Mouse (Mus musculus) G1E (cell line): ENCODE data around the gene Gm11992. TPM values are rescaled to one million over a fixed set of nuclear protein-coding genes. Genes with fewer than 3 reads are reported as not detected.

Experiments used
- ATAC-seq: 2 replicates; pipeline ENCODE4 v1.8.0; 2016; ENCODE audit warnings: mild to moderate bottlenecking; ENCODE audit not compliant: insufficient number of reproducible peaks, poor library complexity, low FRiP score, severe bottlenecking; ENCODE audit errors: extremely low read depth
- DNase-seq: peaks from one replicate; pipeline ENCODE4 v3.0.0; 2012; ENCODE audit warnings: low spot score
- H3K27me3 ChIP-seq: 2 replicates; pipeline ENCODE4 v1.6.1; 2012; ENCODE audit warnings: mild to moderate bottlenecking, low read length, inconsistent platforms; ENCODE audit not compliant: insufficient read depth
- H3K36me3 ChIP-seq: replicated peaks from 2 replicates; pipeline ENCODE3; 2012; ENCODE audit warnings: mild to moderate bottlenecking, inconsistent platforms
- H3K4me1 ChIP-seq: 2 replicates; pipeline ENCODE4 v1.6.1; 2012; ENCODE audit warnings: low read depth, low read length, inconsistent platforms, mixed read lengths; ENCODE audit not compliant: insufficient read depth
- H3K4me3 ChIP-seq: 2 replicates; pipeline ENCODE4 v1.5.1; 2012; ENCODE audit warnings: low read depth, mild to moderate bottlenecking, inconsistent platforms, low read length, moderate library complexity, mixed read lengths
- H3K9me3 ChIP-seq: replicated peaks from 2 replicates; pipeline ENCODE4 v1.6.1; 2012; ENCODE audit warnings: inconsistent platforms
- CTCF ChIP-seq: IDR thresholded peaks from 2 replicates; pipeline ENCODE4 v1.5.1; 2012; ENCODE audit warnings: low read depth, low read length, inconsistent platforms, mixed read lengths
- GATA1 ChIP-seq: IDR thresholded peaks from 2 replicates; pipeline ENCODE4 v1.6.1; 2012; ENCODE audit warnings: borderline replicate concordance, low read length, inconsistent platforms, mixed read lengths
- GATA2 ChIP-seq: IDR thresholded peaks from 2 replicates; pipeline ENCODE4 v1.6.1; 2012; ENCODE audit warnings: low read depth, low read length, inconsistent platforms, borderline replicate concordance
- POLR2AphosphoS5 ChIP-seq: IDR thresholded peaks from 2 replicates; pipeline ENCODE4 v1.6.1; 2012; ENCODE audit warnings: low read depth, low read length, inconsistent platforms; ENCODE audit not compliant: insufficient replicate concordance
- TAL1 ChIP-seq: conservative IDR thresholded peaks from 2 replicates; pipeline ENCODE4 v1.6.1; 2012; ENCODE audit warnings: low read depth, low read length, inconsistent platforms, mixed read lengths
- polyA plus RNA-seq: library from polyadenylated mRNA; stranded (reverse); fragments of >175 nt; gene quantifications from 2 replicates; pipeline ENCODE4 v1.2.3, GENCODE M21; 2012
- total RNA-seq, 2 experiments: library from RNA; stranded (forward) in 1 of 2; stranded (reverse) in 1 of 2; fragments of 200-1000 nt in 1 of 2; fragments of >200 nt in 1 of 2; fragmentation: Nextera tagmentation in 1 of 2; gene quantifications; 2 replicates each; pipeline ENCODE4 v1.2.3; 2014 to 2017

The Gm11992 gene
- total and polyA plus RNA-seq, 3 experiments, result 0.30 to 2.6 (median 2.0) TPM

- DNase-seq (no peak), ATAC-seq (no peak)
- Histone ChIP-seq H3K36me3 (no peaks in the 10 kb centered on the region), H3K4me3 (no peak overlapping the region), H3K9me3 (no peaks in the 10 kb centered on the region), H3K4me1 (no peaks in the 10 kb centered on the region), H3K27me3 (peaks cover 9% of the 10 kb centered on the region; the same call in 1 of the 2 replicates)
- no peak for TF ChIP-seq TAL1
- TF ChIP-seq GATA2, result no peak
- TF ChIP-seq CTCF, result no peak
- no peak for TF ChIP-seq POLR2AphosphoS5
- no peak for TF ChIP-seq GATA1
Observed at GRCm38 (mm10) chr11:9076444-9076843, 28.1 kb downstream of the Gm11992 start.

- peak; percentile 71 for DNase-seq
- H3K4me1 ChIP-seq, result peaks cover 60% of the 10 kb centered on the region
- no peaks in the 10 kb centered on the region for H3K27me3 ChIP-seq
- peak; percentile 88 for ATAC-seq
- H3K4me3 ChIP-seq, result peak overlapping the region; percentile 15; the same call in 1 of the 2 replicates
- H3K36me3 ChIP-seq, result no peaks in the 10 kb centered on the region
- TF ChIP-seq TAL1, result peak; percentile 98
- TF ChIP-seq POLR2AphosphoS5, result no peak
- no peaks in the 10 kb centered on the region for H3K9me3 ChIP-seq
Observed at GRCm38 (mm10) chr11:9113189-9113588, 64.8 kb downstream of the Gm11992 start.

DNA sequence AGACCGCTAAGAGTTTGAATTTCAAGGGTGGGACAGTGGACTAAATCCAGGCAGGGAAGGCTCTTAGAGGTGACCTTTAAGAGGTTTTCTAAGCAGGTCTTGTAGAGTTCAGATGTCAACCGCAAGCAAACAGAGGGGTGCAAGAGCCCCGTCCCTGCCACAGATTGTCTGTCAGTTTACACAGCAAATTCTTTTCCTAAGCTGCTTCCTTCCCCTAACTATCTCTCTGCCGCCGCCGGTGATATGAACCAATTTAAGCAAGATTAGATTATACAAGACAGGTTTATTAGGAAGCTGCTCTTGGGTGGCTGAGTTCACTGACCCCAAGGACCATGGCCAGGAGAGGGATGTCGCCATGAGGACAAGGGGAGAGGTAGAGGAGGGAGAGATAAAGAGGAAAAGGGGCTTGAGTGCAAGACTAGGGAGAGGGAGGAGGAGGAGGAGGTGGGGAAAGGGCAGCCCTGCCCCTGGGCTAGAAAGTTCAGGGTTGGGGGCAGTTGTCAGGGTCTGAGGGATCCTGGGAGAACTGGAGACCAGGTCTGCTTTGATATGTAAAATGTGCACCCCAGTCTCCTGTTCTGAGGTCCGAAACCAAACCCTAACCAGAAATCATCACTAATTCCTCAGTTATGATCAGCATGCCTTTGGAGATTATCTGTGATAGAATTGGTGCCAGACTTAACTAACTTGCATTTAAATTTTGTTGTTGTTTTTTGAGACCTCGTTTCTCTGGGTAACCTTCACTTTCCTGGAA, 67.2 kb downstream of the Gm11992 start:
- no peak for DNase-seq
- peaks cover 1% of the 10 kb centered on the region for H3K36me3 ChIP-seq
- TF ChIP-seq CTCF (no peak), POLR2AphosphoS5 (no peak), TAL1 (no peak), GATA2 (no peak), GATA1 (no peak)
- peak overlapping the region; percentile 51; the same call in 1 of the 2 replicates for H3K4me3 ChIP-seq
- H3K9me3 ChIP-seq, result no peaks in the 10 kb centered on the region
- H3K4me1 ChIP-seq, result peaks cover 79% of the 10 kb centered on the region
- no peak for ATAC-seq
- peaks cover 11% of the 10 kb centered on the region; the same call in 1 of the 2 replicates for H3K27me3 ChIP-seq

DNA sequence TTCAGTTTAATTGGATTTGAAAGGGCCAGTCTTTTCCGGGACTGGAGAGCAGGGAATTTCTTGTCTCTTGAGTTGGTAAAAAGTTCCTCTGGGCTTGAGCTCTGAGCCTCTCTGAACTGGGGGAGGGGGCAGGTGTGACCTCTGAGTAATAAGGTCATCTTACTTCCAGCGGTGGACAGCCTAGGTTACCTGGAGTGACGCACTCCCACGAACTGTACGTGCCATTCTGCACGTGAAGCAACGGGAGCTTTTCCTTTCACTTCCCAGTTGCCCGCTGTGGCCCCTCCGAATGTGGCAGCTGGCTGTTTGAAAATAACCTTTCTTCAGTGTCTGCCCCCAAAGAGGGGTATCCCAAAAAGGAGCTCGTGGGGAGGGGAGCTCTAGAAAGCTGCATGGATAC, 67.7 kb downstream of the Gm11992 start:
- H3K4me3 ChIP-seq, result peak overlapping the region; percentile 64; the same call in 1 of the 2 replicates
- peaks cover 3% of the 10 kb centered on the region for H3K36me3 ChIP-seq
- ATAC-seq, result no peak
- peaks cover 82% of the 10 kb centered on the region for H3K4me1 ChIP-seq
- no peak for DNase-seq
- H3K9me3 ChIP-seq, result no peaks in the 10 kb centered on the region
- TF ChIP-seq GATA2 (no peak), POLR2AphosphoS5 (no peak), GATA1 (no peak), TAL1 (no peak), CTCF (no peak)
- peaks cover 14% of the 10 kb centered on the region; the same call in 1 of the 2 replicates for H3K27me3 ChIP-seq

DNA sequence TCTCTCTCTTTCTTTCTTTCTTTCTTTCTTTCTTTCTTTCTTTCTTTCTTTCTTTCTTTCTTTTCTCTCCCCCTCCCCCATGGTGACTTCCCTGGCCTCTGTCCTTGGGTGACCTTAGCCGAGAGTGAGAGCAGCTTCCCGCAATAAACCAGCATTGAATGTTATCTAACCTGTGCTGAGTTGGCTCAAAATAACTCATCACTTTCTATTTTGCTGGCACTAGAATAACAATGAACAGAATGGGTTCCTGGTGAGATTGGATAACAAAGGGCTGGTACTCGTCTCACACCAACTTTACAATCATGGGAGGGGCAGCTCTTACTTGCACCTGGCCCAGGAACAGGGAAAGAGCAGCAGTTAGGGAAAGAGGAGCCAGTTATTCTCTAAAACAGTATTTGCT, 68.5 kb downstream of the Gm11992 start:
- peaks cover 82% of the 10 kb centered on the region for H3K4me1 ChIP-seq
- no peak for TF ChIP-seq CTCF
- TF ChIP-seq POLR2AphosphoS5, result no peak
- no peak for TF ChIP-seq TAL1
- no peak for TF ChIP-seq GATA1
- no peak for TF ChIP-seq GATA2
- H3K27me3 ChIP-seq, result peaks cover 14% of the 10 kb centered on the region; the same call in 1 of the 2 replicates
- no peaks in the 10 kb centered on the region for H3K9me3 ChIP-seq
- H3K36me3 ChIP-seq, result peaks cover 3% of the 10 kb centered on the region
- ATAC-seq (no peak), DNase-seq (no peak)
- H3K4me3 ChIP-seq, result peak overlapping the region; percentile 76; the same call in 1 of the 2 replicates

- H3K4me3 ChIP-seq, result peak overlapping the region; percentile 76
- peaks cover 14% of the 10 kb centered on the region; the same call in 1 of the 2 replicates for H3K27me3 ChIP-seq
- peaks cover 3% of the 10 kb centered on the region for H3K36me3 ChIP-seq
- H3K4me1 ChIP-seq, result peaks cover 80% of the 10 kb centered on the region
- DNase-seq (peak; percentile 43), ATAC-seq (peak; percentile 36)
- no peak for TF ChIP-seq TAL1
- no peak for TF ChIP-seq GATA1
- no peak for TF ChIP-seq GATA2
- TF ChIP-seq POLR2AphosphoS5, result no peak
- TF ChIP-seq CTCF, result no peak
- H3K9me3 ChIP-seq, result no peaks in the 10 kb centered on the region
Observed at GRCm38 (mm10) chr11:9117358-9118049, 69.1 kb downstream of the Gm11992 start.
